Mouse (Mus musculus) small intestine, adult 2 months (tissue): ENCODE data around the gene Whrn.

Source experiments
- CTCF ChIP-seq: fragments of 200-500 bp; IDR thresholded peaks from 2 replicates; pipeline ENCODE4 v1.5.1; 2012; ENCODE audit warnings: low read depth, mild to moderate bottlenecking, control low read depth, inconsistent platforms, low read length, moderate library complexity, mixed read lengths; ENCODE audit not compliant: insufficient replicate concordance, insufficient read length; ENCODE audit errors: extremely low read depth
- POLR2A ChIP-seq: fragments of 200-500 bp; IDR thresholded peaks from 2 replicates; pipeline ENCODE4 v1.6.1; 2012; ENCODE audit warnings: low read depth, mild to moderate bottlenecking, control low read depth, inconsistent platforms, low read length, moderate library complexity

GRCm38 (mm10) chr4:63397981-63398537 is 97.7 kb downstream of the Whrn start:
- TF ChIP-seq CTCF (no peak), POLR2A (no peak)
